Mouse (Mus musculus) cortical plate, adult 2 months (tissue): Measurements from ENCODE around the gene Camta1.

Experiments used
- CTCF ChIP-seq: fragments of 200-500 bp; IDR thresholded peaks from 2 replicates; pipeline ENCODE4 v1.5.1; 2011; ENCODE audit warnings: mild to moderate bottlenecking, control low read depth, low read length; ENCODE audit not compliant: insufficient read depth; ENCODE audit errors: extremely low read depth
- POLR2A ChIP-seq: fragments of 200-500 bp; IDR thresholded peaks from 2 replicates; pipeline ENCODE4 v1.6.1; 2011; ENCODE audit warnings: mild to moderate bottlenecking, low read length, control low read depth; ENCODE audit not compliant: insufficient read depth; ENCODE audit errors: extremely low read depth

DNA sequence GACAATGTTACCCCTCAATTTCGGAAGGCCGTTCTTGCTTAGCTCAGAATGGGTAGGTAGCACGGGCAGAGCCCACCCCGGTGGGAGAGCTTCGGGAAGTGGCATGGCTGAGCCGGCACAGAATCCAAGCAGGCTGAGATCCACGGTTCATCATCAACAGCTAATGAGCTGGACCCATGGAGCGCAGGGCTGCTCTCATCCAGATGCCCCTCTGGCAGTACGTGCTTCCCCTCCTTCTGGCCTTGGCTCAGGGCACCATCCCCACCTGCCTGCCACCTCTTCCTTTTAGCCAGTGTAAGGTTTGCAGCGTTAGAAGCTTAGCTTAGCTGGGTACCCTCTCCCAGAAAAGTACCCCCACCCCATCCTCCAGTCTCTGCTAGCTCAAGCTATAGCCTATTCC lies 545.2 kb downstream of the Camta1 start:
- TF ChIP-seq POLR2A = no peak
- no peak for TF ChIP-seq CTCF
